8 mouse cellular contexts compared by ENCODE assay signal in genomic region chr2:38286733-38287551, GRCm38 (mm10). TPM values are rescaled to one million over a fixed set of nuclear protein-coding genes. Genes with fewer than 3 reads are reported as not detected.
DNase-seq lines count a peak whose midpoint lies in the region; ATAC-seq lines count a peak whose summit lies in the region.

Dennd1a (minus strand) TSS chr2:38287390.

- peak within 1 kb of the TSS; percentile 90 for H3K9ac ChIP-seq in forebrain, embryonic 11.5 days (ENCODE audit: low read length)
- H3K9ac ChIP-seq in heart, embryonic 16.5 days (ENCODE audit: low read length), result peak within 1 kb of the TSS; percentile 98
- H3K9ac ChIP-seq in liver, embryonic 15.5 days, result peak within 1 kb of the TSS; percentile 89
- peak within 1 kb of the TSS; percentile 84 for H3K9ac ChIP-seq in neural tube, embryonic 12.5 days

- H3K27me3 ChIP-seq in forebrain, embryonic 11.5 days (ENCODE audit: control insufficient read depth, insufficient read depth, low read length), result no peaks in the 10 kb centered on the region
- no peaks in the 10 kb centered on the region for H3K27me3 ChIP-seq in heart, embryonic 16.5 days (ENCODE audit: control insufficient read depth, insufficient read depth, low read length)
- no peaks in the 10 kb centered on the region for H3K27me3 ChIP-seq in liver, embryonic 15.5 days
- H3K27me3 ChIP-seq in neural tube, embryonic 12.5 days (replicated peaks), result no peaks in the 10 kb centered on the region; the same call in 1 of the 2 replicates

- 1% methylated on average over 77 of the region's 81 CpGs for WGBS in forebrain, embryonic 11.5 days
- WGBS in heart, embryonic 16.5 days, result under 1% methylated on average over 79 of the region's 81 CpGs
- under 1% methylated on average over 79 of the region's 81 CpGs for WGBS in liver, embryonic 15.5 days (ENCODE audit: insufficient replicate concordance)
- under 1% methylated on average over 79 of the region's 81 CpGs for WGBS in neural tube, embryonic 12.5 days

- peak; percentile 93 for ATAC-seq in forebrain, embryonic 11.5 days (replicated peaks; ENCODE audit: low FRiP score)
- peak; percentile 92 for ATAC-seq in heart, embryonic 16.5 days (replicated peaks; ENCODE audit: extremely low read depth, insufficient read depth, low FRiP score)
- ATAC-seq in liver, embryonic 15.5 days (ENCODE audit: insufficient read depth), result peak; percentile 90
- peak; percentile 96 for ATAC-seq in neural tube, embryonic 12.5 days (ENCODE audit: low FRiP score, low read depth)

- peak within 1 kb of the TSS; percentile 66 for H3K4me2 ChIP-seq in forebrain, embryonic 11.5 days (ENCODE audit: low read depth, low read length, severe bottlenecking)
- H3K4me2 ChIP-seq in heart, embryonic 16.5 days (ENCODE audit: low read depth, low read length), result peak within 1 kb of the TSS; percentile 79
- H3K4me2 ChIP-seq in liver, embryonic 15.5 days, result peak within 1 kb of the TSS; percentile 82
- H3K4me2 ChIP-seq in neural tube, embryonic 12.5 days (replicated peaks), result peak within 1 kb of the TSS; percentile 78

- peak within 1 kb of the TSS; percentile 82 for H3K4me3 ChIP-seq in forebrain, embryonic 11.5 days (ENCODE audit: low read depth, low read length)
- peak within 1 kb of the TSS; percentile 99 for H3K4me3 ChIP-seq in heart, embryonic 16.5 days (ENCODE audit: low read length)
- peak within 1 kb of the TSS; percentile 87 for H3K4me3 ChIP-seq in liver, embryonic 15.5 days (replicated peaks)
- H3K4me3 ChIP-seq in neural tube, embryonic 12.5 days, result peak within 1 kb of the TSS; percentile 82

- H3K27ac ChIP-seq in forebrain, embryonic 11.5 days (ENCODE audit: low read depth, low read length), result peak within 1 kb of the TSS; percentile 85
- H3K27ac ChIP-seq in heart, embryonic 16.5 days (ENCODE audit: low read length), result peak within 1 kb of the TSS; percentile 81
- H3K27ac ChIP-seq in liver, embryonic 15.5 days (replicated peaks), result peak within 1 kb of the TSS; percentile 89
- H3K27ac ChIP-seq in neural tube, embryonic 12.5 days, result peak within 1 kb of the TSS; percentile 50; the same call in 1 of the 2 replicates

- H3K36me3 ChIP-seq in forebrain, embryonic 11.5 days (ENCODE audit: control insufficient read depth, insufficient read depth, low read length), result no peaks in the 10 kb centered on the region
- H3K36me3 ChIP-seq in heart, embryonic 16.5 days (ENCODE audit: control insufficient read depth, insufficient read depth), result no peaks in the 10 kb centered on the region
- H3K36me3 ChIP-seq in liver, embryonic 15.5 days (replicated peaks), result no peaks in the 10 kb centered on the region
- no peaks in the 10 kb centered on the region for H3K36me3 ChIP-seq in neural tube, embryonic 12.5 days

- H3K4me1 ChIP-seq in forebrain, embryonic 11.5 days (replicated peaks; ENCODE audit: control insufficient read depth, insufficient read depth, low read length), result peaks cover 5% of the 10 kb centered on the region; the same call in 1 of the 2 replicates
- peaks cover 19% of the 10 kb centered on the region for H3K4me1 ChIP-seq in heart, embryonic 16.5 days (ENCODE audit: control insufficient read depth, insufficient read depth, low read length)
- H3K4me1 ChIP-seq in liver, embryonic 15.5 days (replicated peaks), result peaks cover 41% of the 10 kb centered on the region
- peaks cover 12% of the 10 kb centered on the region for H3K4me1 ChIP-seq in neural tube, embryonic 12.5 days

- no peaks in the 10 kb centered on the region for H3K9me3 ChIP-seq in forebrain, embryonic 11.5 days (ENCODE audit: control insufficient read depth, low read length)
- H3K9me3 ChIP-seq in heart, embryonic 16.5 days (replicated peaks; ENCODE audit: control insufficient read depth, low read length), result no peaks in the 10 kb centered on the region
- H3K9me3 ChIP-seq in liver, embryonic 15.5 days (replicated peaks), result no peaks in the 10 kb centered on the region
- H3K9me3 ChIP-seq in neural tube, embryonic 12.5 days, result no peaks in the 10 kb centered on the region

- peak; percentile 79 for DNase-seq in CD8-positive naive resting alpha-beta T cell, adult 2 months (ENCODE audit: low read depth in 2 of 2, low spot score in 2 of 2)
- DNase-seq in c-Kit-positive CD71-negative TER-119-negative erythroid progenitor cells, embryonic 14.5 days (ENCODE audit: low read depth), result peak; percentile 61
- DNase-seq in forebrain, embryonic 11.5 days (ENCODE audit: low spot score), result peak; percentile 94
- peak; percentile 92 to 93 for DNase-seq in kidney, postnatal 36 days
- peak; percentile 31 for DNase-seq in telencephalon, adult 2 months (ENCODE audit: low read depth, low spot score)

RNA-seq across cellular contexts. Expression of gene Dennd1a, which starts in this region (rescaled TPM):
- 14.9 and 17.7 TPM in 2 replicates for polyA plus RNA-seq in forebrain, embryonic 11.5 days (2014; fragmentation: Nextera tagmentation; extraction: Ambion mirVana)
- polyA plus RNA-seq in heart, embryonic 16.5 days (2015; fragmentation: Nextera tagmentation; extraction: Ambion mirVana), result 11.6 and 12.7 TPM in 2 replicates
- 9.4 and 9.9 TPM in 2 replicates for polyA plus RNA-seq in liver, embryonic 15.5 days (2015; fragmentation: Nextera tagmentation; extraction: Ambion mirVana)
- polyA plus RNA-seq in neural tube, embryonic 12.5 days (2016; fragmentation: Nextera tagmentation; extraction: Ambion mirVana), result 13.3 and 18.8 TPM in 2 replicates

Comparison
In these comparisons a context has a peak if more than half of its experiments do, and no peak if none do; other contexts are left out.
1. Peak in every context shown above with its lines: DNase-seq, ATAC-seq, H3K4me3 ChIP-seq and H3K27ac ChIP-seq.
2. DNase-seq: peak in every context shown above with its lines; median percentile 94 in forebrain, embryonic 11.5 days; 92 in kidney, postnatal 36 days; 79 in CD8-positive naive resting alpha-beta T cell, adult 2 months; 61 in c-Kit-positive CD71-negative TER-119-negative erythroid progenitor cells, embryonic 14.5 days; 31 in telencephalon, adult 2 months.